Mouse (Mus musculus): ENCODE data around the gene Tmem87b. TPM values are rescaled to one million over a fixed set of nuclear protein-coding genes. Genes with fewer than 3 reads are reported as not detected.

Tmem87b gene
- total RNA-seq, 1 experiment from 2014 or later = 35.0 TPM

DNA sequence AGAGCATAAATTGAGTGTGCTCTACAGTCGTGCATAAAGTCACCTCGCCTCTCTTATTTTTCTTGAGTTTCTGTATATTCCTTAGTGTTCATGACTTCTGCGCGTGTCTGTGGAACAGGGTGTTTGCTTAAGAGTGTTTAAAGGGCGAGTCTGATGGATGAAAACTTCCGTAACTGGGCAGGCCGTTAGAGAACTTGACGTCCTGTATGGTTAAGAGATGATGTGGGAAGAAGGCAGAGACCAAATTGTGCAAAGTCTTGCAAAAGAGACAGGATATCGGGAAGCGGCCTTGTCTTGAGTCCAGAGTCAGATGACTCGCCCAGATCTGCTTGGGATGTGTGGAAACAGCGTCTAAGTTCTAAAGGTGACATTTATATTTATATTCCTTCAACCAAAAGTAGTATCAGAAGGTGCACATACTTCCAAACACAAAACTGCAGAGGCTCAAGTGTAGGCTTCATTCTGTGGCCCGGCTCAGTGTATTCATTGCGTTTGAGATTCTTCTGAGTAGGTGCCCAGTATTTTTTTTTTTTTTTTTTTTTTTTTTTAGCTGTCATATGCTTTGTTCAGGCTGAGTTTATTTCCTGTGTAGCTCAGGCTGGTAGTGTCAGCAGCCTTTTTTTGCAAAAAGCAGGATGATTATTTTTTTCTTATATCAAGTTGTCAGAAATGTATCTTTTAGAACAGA, 1.2 kb downstream of the Tmem87b start:
- peak; percentile 51 for DNase-seq

DNA sequence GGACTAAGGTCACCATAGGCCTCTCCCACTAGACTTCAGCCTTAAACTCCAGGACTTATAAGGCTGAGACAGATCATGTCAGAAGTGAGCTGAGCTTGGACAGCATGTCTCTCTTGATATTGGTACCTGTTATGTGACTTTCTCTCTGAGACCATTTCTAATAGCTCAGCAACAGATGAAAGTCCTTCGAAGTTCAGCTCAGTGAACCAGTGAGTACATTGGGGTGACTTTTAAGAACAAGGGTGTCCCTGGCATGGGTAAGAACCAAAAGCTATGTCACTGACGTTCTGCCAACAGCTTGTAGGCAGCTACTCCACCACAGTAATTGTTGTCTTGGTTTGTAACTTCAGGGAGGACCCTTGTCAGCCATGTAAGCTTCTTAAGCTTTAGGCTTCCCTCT, 2.7 kb downstream of the Tmem87b start:
- no peak for DNase-seq

DNA sequence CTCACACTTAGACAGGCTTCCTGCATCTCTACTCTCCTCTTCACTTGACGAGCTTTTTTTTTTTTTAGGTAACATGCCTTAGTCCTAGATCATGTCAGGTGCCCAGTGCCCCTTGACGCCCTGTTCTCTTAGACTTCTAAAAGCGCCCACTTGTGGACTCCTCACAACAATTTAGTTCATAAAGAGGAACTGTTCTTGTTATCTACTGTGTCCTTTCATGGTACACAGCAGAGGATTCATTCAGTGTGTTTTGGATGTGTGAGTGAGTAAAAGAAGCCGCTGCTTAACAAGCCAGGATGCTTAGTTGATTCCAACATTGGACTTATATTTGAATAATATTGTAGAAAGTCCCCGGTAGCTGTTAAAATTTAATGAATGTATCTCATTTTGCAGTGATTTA, 6.0 kb downstream of the Tmem87b start:
- no peak for DNase-seq

DNA sequence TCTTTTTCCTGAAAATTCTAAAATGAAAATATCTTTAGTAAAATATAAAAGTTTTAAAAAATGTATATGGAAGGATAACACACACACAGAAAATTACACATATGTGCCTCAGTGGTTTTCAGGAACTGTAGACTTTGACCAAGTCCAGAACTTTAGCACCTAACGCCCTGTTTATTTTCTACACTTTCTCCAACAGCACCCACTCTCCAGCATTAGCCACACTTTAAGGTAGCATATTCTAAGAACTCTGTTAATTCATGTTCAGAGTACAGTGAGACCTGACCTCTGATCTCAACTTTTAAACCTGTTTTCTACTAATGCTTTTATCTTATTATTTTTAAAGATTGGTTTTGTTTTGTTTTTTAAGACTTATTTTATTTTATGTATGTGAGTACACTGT, 9.9 kb downstream of the Tmem87b start:
- no peak for DNase-seq

DNA sequence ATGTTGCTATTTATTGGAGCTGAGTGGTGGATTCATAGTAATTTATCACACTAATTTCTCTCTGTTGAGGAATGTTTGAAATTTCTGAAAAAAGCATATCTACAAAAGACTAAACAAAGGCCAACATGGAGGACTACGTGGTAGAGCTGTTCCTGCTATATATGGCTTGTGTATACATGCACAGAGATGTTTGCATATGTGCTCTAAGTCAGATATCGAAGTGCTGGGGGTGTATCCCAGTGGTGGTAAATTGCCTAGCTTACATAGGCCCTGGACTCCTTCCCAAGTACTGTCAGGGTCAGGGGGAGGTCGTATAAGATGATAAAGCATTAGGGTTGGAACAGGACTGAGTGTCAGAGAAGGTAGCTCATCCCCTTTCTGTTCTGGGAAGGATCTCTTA, 14.7 kb downstream of the Tmem87b start:
- DNase-seq = no peak

DNA sequence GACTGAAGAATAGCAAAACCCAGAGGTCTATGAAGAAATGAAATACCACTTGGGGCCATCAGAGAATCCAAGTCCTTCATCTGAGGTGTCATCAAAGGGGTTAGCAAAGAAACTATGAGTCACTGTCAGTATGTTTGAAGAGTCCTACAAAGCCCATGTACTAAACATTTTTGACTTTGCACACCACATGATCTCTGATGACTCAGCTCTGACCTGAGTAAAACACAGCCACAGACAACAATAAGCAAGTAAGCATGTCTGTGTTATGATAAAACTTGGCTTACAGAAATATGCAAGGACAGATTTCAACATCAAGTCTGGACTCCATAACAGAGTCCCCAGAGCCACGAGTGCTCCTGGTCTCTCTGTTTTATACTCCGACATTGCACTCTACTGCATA, 15.1 kb downstream of the Tmem87b start:
- peak; percentile 19 for DNase-seq

DNA sequence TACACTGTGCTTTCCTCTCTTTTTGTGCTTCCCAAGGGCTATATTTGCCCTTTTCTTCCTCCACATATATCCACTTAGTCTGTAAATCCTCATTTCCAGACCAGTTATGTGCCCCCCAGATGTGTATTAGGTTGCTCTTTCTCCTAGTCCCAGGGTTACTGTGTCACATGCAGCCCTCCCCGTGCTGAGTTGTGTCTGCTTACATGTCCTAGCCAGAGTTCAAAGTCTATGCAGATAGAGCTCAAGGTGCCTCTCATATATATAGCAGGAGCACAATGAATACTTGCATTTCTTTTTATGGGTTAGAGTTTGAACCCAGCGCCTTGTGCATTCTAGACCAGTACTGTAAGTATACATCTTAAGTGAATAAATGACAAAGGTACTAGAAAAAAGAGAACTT, 15.5 kb downstream of the Tmem87b start:
- no peak for DNase-seq

DNA sequence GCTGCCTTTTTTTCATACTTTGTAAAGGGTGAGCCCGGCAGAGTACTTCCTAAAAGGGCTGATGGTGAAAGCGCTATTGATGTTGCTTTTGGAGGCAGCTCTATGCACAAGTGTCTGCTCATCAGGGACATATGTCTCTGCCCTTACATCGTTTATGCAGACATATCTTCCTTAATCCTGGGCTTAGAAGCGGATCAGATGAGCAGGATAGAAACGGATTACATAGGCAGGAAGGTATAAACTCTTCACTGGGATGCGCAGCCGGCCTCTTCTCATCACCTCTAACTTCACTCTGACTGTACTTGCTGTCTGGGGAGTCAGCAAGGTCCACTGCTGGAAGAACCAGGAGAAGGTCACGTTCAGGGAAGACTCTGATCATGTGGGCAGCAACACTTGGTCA, 19.6 kb downstream of the Tmem87b start:
- DNase-seq = no peak

DNA sequence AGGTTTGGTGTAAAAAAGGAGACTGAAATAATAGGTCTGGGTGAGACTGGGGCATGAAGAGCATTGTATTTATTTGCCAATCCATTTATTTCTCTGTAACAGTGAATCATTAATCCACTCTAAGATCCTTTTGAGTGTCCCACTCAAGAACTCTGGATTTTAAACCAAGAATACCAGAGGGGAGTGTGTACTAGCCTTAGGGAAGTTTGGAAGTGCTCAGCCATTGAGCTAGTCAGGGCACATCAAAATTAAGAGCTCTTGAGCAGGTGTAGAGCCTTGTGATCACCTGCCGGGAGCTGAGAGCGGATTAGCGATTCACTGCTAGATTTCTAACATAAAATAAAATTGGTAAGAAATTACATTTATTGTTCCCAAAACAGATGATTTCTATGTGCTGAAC, 20.7 kb downstream of the Tmem87b start:
- no peak for DNase-seq

DNA sequence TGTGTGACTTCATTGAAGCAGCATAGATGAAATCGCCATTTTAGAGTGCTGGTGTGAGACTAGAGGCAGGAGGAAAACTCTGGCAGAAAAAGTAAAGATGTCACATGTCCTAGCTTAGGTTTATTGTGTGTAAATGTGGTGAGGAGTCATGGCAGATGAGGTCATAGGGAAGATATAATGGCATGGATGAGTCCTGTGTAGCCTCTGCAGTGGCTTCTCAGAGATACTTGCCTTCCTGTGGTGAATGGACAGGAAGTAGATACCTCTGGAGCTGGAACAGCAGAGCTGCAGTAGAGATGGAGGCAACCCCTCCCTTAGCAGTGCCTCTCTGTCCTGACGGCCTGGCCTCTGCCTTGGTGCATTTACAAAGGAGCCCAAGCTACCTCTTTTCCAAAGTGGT, 21.6 kb downstream of the Tmem87b start:
- no peak for DNase-seq

DNA sequence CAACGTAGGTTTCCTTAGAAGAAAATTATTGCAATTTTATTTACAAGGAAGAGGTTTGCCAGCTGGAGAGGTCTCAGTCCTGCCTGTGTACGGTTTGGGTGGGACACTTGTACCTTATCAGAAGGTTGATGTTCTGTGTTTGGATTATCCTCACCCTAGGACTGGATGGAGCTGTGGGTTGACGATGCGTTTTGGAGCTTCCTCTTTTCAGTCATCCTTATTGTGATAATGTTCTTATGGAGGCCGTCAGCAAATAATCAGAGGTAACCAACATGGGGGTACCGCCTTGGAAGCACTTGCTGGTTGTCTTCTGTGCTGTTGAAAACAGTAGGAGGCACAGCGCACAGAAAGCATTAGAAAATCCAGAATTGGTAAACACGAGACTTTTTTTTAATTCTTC, 24.5 kb downstream of the Tmem87b start:
- no peak for DNase-seq

DNA sequence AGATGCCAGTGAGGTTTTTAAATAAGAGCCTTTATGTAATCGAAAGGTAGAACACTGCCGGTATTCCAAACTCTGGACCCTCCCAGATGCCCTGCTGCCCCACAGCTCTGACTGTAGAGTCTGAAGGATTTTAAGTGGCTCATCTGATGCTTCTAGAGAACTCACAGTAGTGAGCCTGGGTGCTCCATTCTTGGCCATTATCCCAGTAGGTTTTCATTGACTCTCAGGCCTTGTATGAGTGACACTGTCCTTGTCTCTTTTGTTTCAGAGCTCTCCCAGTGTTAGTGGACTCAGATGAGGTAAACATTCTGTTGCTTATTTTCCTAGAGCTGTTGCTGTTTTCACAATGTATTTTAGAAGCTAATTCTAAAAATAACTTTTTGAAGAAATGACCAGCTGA, 32.1 kb downstream of the Tmem87b start:
- no peak for DNase-seq

DNA sequence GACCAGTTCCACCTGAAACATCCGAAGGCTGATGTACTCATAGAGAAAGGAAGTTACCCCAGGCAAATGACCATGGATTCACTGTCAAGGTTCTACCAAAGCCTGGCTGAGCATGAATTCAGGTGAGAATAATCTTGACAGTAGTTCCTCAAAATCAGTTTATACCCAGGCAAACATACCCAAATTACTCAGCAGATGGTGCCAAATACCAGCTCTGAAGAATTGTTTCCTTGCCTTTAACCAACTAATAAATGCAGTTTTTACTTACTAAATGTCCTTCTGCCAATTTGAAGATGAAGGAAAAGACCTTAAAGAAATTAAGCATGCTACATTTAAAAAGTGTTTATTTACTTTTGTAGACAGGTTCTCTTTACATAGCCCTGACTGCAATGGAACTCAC, 38.8 kb downstream of the Tmem87b start:
- no peak for DNase-seq

DNA sequence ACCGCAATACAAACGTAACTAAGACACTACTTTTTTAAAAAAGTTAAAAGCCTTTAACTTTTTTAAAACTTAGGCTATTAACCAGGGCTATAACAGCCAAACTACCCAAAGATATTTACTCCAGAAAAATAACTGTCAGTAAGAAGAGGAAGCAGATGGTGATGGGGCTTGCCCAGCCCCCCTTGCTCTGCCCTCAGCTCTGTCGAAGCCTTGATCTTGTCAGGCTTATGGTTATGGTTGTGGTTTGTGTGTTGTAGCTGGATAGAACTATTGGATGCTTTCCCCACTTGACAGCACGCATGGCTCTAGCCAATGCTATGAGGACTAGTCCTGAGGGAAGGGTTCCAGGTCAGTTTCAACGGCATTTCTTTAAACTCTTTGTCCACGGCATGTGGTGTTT, 41.0 kb downstream of the Tmem87b start:
- no peak for DNase-seq

DNA sequence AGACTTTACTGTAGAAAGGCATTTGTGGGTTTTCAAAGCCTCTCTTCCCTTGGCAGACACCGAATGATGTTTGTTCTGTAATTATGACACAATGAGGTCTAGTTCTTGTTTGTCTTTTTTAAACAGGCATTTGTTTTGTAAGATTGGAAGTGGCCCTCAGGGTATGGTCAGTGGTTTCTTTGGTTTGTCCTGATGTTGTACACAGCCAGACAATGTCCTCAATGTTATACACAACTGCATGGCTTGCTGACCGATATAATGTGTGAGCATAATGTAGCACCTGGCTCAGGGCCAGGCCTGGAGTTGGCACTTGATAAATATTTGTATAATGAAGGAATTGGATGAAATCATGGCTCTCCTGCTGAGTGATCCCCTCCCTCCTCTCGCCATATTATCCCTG, 41.9 kb downstream of the Tmem87b start:
- DNase-seq = no peak

DNA sequence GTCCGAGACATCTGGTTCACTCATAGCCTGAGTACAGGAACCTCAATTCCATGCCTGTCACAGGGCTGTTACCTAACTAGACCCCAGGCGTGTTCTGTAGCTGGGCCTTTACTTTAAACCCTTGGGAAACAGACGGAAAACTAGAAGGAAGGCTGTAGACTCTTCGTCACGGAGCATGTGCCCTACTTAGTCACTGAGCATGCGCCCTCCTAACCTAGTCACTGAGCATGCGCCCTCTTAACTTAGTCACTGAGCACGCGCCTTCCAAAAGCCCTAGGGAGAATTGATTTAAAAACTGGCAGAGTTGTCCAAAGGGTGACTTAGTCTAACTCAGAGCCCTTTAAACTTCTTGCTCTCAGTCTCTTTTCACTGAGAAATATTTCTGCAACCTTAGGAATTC, 44.7 kb downstream of the Tmem87b start, which contains the start of gene Fbln7:
Gene Fbln7, plus strand, starts transcription at position 346 of the 400 bp plus-strand sequence.
- no peak for DNase-seq

DNA sequence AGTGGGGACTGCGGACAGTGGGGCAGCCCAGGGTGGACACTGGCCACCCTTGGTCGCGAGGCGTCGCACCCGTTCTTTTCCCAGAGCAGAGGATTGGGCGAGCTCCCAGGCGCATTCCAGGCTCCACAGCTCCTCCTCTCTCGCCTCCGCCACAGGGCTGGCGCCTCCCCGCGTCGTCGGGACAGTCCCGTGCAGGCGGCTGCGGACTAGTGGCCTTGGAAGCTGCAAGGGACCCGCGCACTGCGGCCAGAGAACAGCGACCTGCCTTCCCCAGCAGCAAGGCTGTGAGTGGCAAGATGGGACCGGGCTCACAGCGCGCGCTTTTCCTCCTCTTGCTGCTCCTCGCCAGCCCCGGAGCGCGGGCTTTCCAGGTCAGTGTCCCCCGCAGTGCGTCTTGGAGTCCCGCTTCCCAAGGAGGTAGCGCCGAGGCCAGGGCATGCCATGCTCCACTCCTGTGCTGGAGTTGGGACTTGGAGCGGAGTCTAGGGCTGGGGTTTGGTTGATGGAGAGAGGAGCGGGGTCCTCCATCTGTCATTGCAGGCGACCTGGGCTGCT, 45.9 kb downstream of the Tmem87b start:
- peak; percentile 81 for DNase-seq

DNA sequence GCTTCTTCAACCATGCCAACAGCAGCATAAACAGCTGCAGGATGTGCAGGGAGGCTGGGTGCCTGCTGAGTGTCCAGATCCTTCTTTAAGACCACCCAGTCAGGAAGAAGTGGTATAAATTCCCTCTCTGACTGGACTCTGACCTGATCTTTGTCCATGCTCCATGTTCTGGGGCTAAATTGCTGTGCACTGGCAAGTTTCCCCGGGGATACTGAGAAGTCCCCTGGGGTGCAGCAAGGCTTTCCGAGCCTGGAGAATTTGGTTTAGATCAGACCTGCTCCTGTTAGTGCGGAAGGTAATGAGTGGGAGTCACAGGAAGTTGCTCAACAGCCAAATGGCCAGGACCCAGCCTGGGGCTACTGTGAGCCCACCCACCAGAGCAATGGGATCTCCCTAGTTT, 47.1 kb downstream of the Tmem87b start:
- DNase-seq = peak; percentile 26

DNA sequence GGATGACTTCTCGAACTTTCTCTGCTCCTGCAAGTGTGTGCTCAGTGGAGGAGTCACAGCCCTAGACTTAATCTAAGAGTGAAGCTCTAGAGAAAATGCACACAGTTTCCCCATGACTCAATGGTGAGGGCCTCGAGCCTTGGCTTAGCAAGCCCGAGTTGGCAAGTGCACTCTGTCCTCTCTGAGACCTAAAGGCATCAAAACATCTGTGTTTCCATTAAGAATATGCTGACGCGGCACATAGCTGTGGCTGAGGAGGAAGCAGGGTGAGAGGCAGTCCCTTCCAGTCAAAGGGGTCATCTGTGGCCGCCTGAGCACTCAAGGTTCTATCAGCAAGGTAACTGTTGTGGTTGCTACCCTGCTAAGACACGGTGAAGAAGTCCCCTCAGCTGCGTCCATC, 53.7 kb downstream of the Tmem87b start:
- DNase-seq = no peak

DNA sequence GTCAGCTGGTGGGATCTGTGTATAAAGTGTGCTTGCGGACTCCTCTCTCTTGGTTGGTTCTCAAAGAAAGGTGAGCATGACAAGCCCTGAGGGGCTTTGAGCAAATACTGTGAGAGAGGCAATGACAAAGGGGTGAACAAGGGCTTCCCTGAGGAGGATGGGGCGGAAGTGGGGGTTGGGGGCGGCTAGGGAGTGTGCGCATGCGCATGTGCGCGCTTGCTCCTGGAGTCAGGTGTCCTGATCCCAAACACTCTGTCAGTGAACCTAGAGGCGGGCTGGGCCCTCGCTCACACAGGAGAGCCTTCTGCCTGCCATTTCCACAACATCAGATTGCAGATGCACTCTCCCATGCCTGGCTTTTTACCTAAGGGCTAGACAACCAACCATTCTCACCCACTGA, 54.3 kb downstream of the Tmem87b start:
- no peak for DNase-seq

DNA sequence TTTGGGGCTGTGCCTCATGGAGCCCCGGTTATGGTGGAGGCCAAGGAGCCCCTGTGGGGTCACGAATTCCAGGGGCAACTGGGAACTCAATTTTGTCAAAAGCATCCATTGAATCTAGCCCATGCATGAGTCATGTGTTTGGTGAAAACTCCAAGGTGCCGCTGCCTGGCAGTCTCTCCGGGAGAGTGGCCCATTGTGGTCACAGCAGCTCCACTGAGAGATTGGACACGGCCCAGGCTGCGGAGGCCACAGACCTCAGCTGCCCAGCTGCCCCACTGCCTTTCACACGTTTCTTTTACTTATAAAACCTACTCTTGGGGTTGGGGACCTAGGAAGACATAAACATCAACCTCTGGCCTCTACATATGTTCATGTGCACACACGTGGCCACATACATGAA, 57.6 kb downstream of the Tmem87b start:
- DNase-seq = no peak

DNA sequence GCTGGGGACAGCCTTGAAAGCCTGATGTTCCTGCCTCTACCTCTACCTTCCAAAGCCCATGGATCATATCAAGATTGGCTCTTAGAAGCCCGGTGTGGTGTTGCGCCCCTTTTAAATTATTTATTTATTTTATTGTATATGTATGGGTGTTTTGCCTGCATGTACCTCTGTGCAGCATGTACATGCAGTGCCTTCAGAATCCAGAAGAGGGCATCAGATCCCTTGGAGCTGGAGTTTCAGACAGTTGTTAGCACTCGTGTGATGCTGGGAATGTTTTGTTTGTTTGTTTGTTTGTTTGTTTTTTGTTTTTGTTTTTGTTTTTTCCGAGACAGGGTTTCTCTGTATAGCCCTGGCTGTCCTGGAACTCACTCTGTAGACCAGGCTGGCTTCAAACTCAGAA, 63.3 kb downstream of the Tmem87b start:
- no peak for DNase-seq

DNA sequence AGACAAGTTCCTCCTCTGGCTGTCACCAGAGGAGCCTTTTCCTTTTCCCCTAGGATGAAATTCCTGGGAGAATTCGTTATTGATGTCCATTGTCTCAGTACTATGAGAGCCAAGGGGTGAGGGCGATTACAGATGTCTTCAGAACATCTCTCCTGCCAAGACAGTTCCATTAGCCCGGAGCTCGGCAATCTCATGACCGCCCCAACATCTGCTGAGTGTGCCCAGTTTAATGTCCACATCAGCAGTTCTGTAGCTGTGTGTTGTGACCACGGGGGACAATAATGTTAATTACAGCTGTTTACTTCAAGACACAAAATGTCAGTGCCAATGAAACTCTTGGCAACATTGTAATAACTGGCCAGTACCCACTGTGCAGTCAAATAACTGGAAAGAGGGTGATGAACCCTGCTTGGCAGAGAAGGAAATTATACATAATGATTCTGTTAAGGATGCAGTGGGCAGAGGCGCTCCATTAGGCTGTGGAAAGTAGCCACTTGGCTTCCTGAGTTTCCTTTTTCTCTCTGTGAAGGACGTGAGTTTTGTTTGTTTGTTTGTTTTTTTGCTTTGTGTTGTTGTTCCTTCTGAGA, 67.4 kb downstream of the Tmem87b start:
- DNase-seq = no peak

DNA sequence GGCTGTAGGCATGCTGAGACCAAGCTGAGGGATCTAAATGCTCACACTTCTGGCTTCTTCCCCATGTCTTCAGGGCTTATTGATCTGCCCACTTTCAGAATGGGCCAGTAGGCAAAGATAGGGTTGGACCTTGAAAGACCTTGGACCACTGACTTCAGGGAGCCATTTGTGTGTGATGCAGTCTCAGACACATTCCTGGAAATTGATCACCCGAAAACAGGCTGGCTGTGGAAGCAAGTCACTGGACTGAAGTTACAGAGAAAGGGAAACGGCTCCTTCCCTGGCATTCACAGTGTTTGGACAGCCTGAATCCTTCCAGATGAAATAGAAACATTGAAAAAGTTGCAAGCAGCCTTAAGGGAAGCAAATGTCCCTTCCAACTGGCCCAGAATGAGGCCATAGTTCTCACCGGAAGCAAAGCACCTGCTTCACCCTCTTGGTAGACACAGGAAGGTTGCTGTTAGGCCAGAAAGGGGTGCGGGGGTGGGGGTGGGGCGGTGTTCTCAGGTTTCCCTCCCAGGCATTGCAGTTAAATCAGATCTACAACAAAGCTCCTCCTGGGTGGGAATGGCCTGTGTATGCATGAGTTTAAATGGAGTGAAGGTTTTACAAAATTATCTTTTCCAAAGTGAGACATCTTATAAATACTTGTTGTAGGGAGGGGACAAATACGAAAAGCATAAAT, 70.1 kb downstream of the Tmem87b start:
- no peak for DNase-seq
